Mouse (Mus musculus): ENCODE data around the gene Pwwp2a.

GRCm38 (mm10) chr11:43727796-43728195, 46.0 kb downstream of the Pwwp2a start:
- TF ChIP-seq CTCF (IDR thresholded peaks at IDR 0.05; ENCODE audit: extremely low read depth, insufficient read depth, low read length) (no peak), POLR2A (IDR thresholded peaks at IDR 0.05; ENCODE audit: extremely low read depth, insufficient read depth, low read length) (no peak)

Data from cortical plate, adult 2 months (tissue).